Mouse (Mus musculus): ENCODE measurements around the gene Dennd4c.

The Dennd4c gene

DNA sequence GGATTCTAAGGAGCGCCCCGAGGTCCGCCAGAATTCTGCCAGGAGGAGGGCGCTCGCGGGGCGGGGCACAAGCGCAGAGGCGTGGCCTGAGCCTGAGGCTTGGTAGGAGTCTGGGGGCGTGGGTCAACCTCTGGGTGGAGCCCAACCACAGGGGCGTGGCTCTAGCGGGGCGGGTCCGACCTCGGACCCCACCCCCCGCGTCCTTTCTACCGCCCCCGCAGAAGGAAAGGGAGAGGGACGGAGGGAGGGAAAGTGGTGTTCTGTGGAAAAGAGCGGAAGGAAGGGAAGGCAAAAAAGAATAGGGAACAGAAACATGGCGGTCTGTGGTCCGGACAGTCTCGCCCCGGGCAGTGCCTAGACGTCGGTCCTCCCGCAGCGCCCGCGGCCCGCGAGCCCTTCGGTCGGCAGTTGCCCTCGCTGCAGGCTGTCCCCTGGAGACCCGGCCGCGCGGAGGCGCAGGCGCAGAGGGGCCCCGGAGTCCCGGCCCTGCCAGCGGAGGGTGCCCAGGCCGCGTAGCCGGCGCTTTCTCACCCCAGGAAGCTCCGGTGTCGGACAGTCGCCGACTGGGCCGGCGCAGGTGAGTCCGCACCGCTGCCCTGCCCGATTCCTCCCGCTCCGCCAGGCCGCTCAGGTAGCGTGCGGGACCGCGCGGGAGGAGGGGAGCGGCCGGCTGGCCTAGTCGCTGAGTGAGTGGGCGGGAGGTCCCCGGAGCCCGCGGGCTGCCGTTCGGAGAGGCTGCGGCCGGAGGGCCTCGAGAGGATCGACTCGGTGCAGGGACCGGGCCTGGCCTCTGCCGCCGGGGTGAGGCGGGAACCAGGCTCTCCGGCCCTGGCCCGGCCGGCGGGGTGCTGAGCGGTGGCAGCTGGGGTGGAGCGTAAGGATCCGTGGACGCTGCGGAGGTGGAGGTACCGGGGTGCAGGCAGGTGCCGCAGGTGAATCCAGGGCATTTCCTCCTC is at the start of gene Dennd4c:
Gene Dennd4c (plus strand): TSS at position 220 of the 956 bp plus-strand sequence.
- DNase-seq (ENCODE audit: low read depth, low spot score): peak; percentile 87

DNA sequence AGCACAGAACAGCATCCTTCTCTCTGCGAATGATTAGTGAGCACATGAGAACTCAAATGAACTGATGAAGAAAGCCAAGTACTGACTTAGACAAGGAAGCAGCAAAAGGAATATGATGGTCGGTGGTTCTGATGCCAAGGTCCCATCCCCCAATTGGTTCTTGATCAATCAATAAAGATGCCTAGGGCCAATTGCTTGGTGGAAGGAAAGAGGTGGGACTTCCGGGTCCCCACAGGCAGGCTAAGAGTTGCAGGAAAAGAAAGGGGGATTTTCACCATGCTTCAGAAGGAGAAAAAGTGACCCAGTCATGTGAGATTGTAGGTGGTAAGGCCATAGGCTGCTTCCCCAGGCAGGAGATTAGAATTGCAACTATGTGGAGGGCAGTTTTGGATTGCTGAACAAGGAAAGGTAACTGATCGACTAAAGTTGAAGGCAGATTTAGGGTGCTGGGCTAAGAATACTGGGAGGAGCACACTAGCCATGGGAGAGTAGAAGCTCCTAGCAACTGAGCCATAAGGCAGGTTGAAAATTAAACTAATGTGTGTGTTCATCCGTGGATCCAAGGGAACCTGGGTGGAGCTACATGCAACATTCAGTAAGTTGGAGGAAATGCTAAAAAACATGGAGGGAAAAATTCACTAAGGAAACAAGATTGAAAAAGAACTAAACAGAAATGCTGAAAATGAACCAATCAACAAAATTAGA is 49.0 kb upstream of the Dennd4c start:
- no peak for DNase-seq (ENCODE audit: low read depth, low spot score)

DNA sequence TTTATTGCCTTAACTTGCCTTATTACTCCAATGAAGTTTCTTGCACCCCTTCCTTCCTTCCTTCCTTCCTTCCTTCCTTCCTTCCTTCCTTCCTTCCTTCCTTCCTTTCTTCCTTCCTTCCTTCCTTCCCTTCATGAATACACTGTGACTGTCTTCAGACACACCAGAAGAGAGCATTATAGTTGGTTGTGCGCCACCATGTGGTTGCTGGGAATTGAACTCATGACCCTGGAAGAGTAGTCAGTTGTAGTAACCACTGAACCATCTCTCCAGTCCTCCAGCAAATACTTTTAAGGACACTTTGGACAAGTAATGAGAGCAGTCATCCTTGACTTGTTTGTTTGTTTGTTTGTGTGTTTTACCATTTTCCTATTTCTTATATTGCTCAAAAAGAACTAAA is 39.6 kb upstream of the Dennd4c start:
- no peak for DNase-seq (ENCODE audit: low read depth, low spot score)

DNA sequence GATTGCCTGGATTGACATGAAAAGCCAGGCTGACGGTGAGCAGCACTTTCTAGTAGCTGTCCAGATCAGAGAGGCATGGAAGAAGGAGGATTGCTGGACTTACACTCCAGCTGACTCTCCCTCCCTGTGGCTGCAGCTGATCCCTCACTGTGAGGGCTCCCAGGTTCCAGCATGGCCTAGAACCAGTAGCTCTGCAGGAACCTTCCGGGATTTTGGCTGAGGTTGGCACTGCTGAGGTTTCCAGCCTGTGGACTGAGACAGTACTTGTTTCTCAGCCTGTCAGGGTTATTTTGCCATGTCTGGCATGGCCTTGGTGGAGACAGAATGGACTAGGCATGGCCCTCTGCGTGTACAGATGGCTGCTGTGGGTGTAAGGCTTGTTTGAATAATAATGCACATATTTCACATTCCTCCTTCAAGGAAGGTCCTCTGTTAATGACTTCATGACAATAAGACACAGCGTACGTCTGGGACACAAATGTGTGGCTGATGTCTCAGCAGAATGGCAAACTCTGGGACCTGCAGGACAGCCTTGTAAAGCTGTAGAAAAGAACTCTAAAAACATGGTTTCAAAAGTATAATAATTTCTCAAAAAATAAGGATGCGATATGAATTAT is 38.2 kb upstream of the Dennd4c start:
- no peak for DNase-seq (ENCODE audit: low read depth, low spot score)

DNA sequence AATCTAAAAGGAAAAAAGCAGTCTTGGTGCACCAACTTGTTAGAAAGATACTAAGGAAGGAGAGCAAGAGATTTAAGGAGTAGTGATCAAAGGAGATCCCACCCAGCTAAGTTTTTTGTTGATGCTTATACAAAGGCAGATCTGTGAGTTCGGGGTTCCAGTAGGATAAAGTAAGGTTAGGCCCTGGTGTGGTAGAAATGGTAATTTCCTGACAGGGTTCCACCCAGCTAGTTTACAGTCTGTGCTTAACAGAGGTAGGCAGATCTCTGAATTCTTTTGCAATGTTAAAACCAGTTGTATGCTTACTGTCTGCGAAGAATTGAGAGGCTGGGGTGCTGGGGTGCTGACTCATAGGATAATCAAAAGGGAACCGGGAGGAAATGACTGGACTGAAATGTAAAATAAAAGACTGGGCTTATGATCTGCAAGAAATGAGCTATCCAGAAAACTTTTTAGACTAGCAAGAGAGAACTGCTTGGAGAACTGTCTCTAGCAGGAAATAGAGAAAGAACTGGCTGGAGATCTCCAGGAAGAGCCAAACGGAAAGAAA is 37.6 kb upstream of the Dennd4c start:
- DNase-seq (ENCODE audit: low read depth, low spot score): no peak

DNA sequence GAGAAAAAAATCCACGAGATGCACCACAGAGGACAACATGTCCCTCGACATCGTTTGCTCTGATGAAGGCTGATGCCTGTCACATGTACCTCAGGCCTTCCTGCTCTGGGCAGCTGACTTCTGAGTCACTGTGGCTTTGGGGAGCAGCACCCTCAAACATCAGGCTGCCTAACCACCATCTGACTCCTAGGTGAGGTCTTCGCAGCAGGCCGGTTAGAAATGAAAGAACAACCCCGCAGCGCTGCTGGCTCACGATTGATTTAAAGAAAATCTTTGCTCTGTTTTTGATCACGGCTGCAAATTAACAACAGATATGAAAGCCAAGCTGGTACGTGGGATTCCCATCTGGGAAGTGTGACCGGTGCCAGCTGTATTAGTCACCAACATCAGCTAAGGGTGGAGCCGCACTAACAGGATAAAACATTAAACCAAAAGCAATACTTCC is 35.6 kb upstream of the Dennd4c start:
- DNase-seq (ENCODE audit: low read depth, low spot score): no peak

DNA sequence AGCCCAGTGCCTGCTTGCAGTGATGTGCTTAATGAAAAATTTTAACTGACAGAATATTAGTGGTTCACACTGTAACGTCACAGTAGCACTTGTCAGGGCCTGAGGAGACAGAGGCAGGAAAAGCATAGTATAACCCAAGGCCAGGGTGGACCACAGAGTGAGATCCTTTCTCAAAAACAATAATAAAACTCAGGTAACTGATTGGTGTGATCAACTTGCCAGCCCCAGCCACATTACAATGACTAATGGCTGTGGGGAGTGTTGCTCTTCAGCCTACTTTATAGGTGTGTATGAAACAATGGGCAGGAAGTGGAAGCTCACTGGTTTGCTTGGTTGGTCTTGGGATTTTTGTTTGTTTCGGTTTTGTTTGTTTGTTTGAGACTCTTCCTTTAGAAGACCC is 34.8 kb upstream of the Dennd4c start:
- no peak for DNase-seq (ENCODE audit: low read depth, low spot score)

DNA sequence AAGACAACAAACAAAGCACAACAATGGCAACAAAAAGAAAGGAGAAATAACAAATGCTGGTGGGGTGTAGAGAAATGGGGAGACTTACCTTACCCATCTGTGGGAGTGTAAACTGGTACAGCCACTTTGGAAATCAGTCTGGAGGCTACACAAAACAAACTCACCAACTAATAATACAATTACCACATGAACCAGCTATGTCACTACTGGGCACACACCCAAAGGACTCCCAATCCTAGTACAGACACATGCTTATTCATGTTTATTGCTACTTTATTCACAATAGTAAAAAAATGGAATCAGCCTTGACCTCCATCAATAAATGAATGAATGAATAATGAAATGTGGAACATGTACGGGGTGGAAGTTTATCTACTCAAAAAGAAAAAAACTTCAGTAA is 33.0 kb upstream of the Dennd4c start:
- no peak for DNase-seq (ENCODE audit: low read depth, low spot score)

DNA sequence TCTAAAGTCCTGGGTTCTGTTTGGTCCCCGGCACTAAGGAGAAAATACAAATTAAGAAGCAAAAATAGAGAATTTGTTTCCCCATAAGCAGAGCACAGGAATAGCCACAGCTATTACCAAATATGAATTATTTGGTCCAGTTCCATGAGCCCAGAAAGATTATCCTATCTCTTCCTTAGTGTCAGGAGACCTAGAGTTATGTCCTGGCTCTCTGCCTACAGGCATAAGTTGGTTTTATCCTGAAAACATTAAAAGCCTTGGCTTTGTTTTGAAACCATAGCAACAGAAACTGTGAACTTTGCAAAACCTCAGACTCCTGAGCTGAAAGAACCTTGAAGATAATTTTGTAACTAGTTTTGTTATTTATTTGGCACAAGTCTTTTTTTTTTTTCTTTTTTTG is 31.2 kb upstream of the Dennd4c start:
- no peak for DNase-seq (ENCODE audit: low read depth, low spot score)

DNA sequence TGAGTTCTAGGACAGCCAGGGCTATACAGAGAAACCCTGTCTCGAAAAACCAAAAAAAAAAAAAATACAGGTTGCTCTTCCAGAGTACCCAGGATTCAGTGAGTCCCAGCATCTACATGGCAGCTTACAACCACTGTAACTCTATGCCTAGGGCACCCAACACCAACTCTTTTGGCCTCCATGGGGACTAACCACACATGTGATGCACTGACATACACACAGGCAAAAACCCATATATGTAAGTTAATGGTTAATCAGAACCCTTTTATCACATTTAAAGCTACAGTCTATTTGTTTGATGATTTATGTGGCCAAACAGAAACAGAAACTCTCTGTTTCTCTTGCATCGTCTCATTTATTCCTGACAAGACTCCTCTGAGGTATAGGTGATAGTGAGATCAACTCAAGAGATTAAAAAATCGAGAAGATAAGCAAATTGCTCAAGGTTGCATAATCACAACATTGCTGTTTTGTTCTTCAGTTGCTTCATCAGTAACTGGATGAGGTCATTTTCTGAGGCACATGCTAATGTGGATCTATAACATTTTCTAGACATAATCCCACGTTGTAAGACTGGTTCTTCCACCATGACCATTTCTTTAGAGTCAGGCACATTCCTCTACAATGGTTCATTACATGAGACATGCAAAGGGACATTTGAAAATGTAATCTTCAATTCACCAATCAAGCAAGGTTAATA is 29.3 kb upstream of the Dennd4c start:
- DNase-seq (ENCODE audit: low read depth, low spot score): no peak

DNA sequence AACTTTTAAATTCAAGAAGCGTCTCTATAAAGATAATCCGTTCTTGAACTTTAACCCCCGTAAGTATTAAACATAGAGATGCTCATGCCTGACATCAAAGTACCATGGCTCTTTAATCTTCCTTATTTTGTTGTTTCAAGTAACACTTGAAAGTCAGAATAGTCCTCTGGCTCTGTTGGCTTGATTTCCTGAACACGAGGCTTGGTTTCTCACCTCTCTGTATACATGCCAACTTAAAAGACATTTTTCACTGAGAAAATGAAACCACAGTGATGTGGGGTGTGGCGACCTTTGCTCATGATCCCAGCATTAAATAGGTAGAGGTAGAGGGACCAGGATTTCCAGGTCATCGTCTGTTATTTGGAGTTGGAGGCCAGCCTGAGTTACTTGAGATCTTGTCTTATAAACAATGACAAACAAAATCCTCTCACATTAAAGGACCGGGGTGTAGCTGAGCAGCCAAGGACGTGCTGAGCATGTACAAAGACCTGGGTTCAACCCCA is 26.4 kb upstream of the Dennd4c start:
- DNase-seq (ENCODE audit: low read depth, low spot score): no peak

DNA sequence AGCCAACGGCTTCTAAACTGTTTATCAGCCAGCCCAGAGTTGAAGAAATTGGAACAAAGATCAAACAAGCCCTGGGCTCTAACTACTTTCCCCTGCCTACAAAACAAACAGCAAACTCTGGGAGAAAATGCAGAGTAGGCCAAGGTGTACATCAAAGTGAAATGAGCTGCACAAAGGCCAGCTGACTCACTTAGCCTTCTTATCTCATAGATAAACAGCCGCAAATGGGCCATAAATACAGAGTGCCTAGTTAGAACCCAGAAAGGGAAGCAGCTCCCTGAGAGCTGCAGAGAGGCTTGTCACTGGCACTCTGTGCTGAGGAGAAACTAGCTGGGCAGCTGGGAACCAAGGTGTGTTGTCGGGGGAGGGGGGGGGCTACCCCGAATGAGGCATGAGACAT is 23.2 kb upstream of the Dennd4c start:
- no peak for DNase-seq (ENCODE audit: low read depth, low spot score)

DNA sequence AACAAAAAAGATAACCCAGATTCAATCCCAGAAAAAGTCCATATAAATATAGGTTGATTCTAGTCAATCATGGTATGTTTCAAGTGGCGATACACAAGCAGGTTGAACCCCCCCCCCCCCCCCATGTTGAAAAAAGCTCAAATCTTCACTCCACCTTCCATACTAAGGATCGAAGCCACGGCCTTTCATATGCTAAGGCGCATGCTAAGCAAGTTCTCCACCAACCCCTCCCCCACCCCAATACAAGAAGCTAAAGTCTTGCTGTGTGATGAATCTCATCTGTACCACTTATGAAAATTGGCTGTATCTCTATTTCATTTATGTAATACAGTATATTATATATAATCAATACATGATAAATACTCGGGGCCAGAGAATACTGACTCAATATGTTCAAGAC is 22.2 kb upstream of the Dennd4c start:
- no peak for DNase-seq (ENCODE audit: low read depth, low spot score)

DNA sequence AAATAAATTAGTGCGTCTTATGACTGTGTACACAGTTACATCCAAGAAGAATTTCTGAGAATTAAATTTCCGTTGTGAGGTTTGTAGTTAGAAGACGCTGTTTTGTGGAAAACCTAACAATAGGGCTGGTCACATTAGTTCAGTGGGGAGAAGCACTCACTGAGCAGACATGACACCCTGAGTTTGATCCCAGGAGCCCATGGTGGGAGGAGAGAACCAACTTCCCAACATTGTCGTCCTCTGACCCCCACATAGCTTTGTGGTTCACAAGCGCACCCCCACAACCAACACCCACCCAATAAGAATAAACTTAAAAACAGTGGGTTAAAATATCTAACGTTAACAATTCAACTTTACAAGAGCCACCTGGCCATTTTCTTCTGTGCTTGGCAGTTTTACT is 18.5 kb upstream of the Dennd4c start:
- DNase-seq (ENCODE audit: low read depth, low spot score): no peak

DNA sequence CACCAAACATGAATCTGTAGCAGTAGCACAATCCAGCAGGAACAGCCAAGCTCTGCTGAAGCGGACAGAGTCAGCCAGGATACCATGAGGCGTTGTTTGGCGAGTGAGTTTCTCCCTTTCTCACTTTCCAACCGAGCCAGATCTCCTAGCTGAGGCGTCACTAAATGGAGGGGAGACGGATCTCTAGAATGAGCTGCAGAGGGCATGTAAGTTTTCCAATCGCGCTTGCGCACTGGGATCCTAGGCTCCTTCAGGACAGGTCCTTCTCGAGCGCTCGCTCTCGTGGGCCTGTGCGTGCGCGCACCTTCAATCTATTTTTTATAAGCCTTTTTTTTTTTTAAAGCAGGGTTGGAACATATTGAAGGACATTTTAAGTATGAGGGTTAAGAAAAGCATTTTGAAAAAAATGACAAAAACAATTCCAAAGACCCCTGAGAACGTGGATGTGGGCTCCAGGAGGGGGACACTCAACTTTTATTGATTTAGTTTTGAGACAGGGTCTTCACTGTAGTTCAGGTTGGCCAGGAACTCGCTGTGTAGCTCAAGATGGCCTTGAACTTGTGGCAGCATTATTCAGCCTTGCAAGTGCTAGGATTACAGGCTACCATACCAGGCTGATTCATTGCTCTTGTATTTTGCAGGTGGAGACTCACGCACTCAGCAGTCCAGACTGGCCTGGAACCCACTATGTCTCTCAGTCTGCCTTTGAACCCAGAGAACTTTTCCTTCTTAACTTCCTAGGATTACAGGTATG is 14.1 kb upstream of the Dennd4c start:
- no peak for DNase-seq (ENCODE audit: low read depth, low spot score)

DNA sequence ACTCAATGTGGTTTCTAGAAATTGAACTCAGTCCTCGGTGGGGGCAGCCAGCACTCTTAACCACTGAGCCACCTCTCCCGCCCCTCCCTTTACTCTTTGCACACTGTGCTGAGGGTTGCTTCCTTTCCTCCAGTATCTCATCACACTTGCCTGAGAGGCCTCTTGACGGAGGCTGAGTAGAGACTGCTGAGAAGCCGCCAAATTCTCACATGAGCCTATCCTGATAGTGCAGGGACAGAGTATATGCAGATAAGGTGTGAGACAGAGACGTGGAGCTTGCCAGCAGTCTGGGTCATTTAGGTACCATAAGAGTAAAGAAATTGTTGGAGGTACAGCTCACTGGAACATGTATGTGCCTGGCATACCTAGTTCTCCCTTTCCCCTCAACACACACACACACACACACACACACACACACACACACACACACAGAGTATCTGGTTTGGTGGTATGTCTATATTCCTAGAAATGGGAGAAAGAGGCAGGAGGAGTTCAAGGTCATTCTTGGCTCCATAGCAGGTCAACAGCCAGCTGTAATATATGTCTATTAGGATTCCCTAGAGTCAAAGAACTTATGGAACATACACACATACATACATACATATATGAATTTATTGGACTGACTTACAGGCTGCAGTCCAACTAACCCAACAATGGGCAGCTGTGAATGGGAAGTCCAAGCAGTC is 8.9 kb upstream of the Dennd4c start:
- no peak for DNase-seq (ENCODE audit: low read depth, low spot score)

DNA sequence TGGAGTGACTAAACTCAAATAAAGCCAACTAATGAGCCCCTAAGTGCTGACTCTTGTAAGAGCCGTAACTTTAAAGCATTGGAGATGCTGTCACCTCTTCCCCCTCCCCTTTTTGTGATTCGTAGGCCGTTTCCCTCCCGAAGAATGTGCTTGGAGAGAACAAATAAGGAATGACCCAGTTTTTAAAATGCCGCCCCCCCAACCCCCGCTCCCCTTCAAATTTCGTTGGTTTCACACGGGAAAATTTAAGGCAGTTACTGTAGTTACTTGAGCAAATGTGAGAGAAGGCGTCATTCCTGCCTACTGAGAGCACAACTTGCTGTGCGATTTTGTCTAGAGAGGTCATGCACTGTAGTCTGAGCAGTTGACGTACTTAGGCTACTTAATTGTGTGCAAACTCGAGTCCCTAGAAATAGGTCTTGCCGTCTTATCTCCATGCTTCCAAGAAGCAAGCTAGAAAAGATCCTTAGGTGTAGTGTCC is 1.0 kb downstream of the Dennd4c start:
- no peak for DNase-seq (ENCODE audit: low read depth, low spot score)

DNA sequence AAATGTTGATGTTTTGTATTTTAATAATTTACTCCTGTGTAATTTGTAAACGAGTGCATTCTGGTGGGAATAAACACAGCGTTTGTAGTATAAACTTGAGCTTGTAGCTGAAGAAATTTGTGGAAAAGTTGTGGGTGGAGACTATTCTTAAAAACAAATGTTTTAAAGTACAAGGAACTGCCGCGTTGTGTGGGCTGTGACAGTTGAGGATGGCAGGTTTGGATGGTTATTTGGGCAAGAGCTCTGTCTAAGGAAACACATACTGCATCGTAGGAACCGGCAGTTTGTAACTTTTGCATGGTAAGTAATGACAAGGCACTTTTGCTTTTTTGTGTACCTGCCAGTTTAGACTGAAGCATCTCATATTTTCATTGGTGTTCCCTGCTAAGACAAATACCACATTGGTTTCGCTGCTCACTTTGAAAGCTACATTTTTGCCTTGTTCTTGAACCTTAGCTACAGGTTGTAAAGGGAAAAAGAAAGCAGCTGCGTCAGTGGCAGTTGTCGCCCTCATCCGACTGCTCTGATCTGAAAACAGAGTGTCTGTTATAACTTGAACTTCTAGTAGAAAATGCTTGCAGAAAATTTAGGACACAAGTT is 2.1 kb downstream of the Dennd4c start:
- DNase-seq (ENCODE audit: low read depth, low spot score): no peak

DNA sequence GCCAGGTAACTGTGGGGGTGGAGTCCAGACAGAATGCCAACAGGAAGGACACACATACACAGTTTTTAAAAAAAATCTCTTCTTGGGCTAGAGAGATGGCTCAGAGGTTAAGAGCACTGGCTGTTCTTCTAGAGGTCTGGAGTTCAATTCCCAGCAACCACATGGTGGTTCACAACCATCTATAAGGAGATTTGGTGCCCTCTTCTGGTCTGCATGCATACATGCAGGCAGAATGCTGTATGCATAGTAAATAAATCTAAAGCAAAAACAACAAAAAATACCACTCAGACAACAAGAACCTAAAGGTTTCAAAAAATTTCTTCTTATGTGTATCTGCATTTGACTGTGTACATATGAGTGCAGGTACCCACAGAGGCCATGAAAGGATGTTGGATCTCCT is 16.0 kb downstream of the Dennd4c start:
- DNase-seq (ENCODE audit: low read depth, low spot score): no peak

All from embryo, embryonic 11.5 days (tissue).